In genomic region chr7:27631439-27631838, GRCm38 (mm10) we compare ENCODE assay signal across 24 mouse cellular contexts. TPM values are rescaled to one million over a fixed set of nuclear protein-coding genes. Genes with fewer than 3 reads are reported as not detected.
DNase-seq lines count a peak whose midpoint lies in the region; TF ChIP-seq lines count a peak whose summit lies in the region.
"Had no signal": no experiment of that assay in that cellular context is flagged by ENCODE, and none has a peak within 500 bp of the region (broad histone marks: within the 10 kb centered on the region; RNA-seq: fewer than 3 reads in every experiment).

No protein-coding gene starts in this region.

- 49% methylated on average over 4 of the region's 4 CpGs for WGBS in cerebellum, adult 2 months

- DNase-seq in cerebellum, adult 2 months = peak; percentile 64 to 71
- no peak for DNase-seq in cerebellum, postnatal 4 days (ENCODE audit: low spot score in 2 of 2)
- peak; percentile 11 for DNase-seq in gastrocnemius, adult 2 months
- no peak for DNase-seq in gastrocnemius, postnatal 4 days (ENCODE audit: low spot score in 2 of 2)
- DNase-seq in cerebellum, postnatal 25 days = peak; percentile 68 to 79
- DNase-seq in ovary, postnatal 14 days (ENCODE audit: low spot score) = no peak
- DNase-seq: adrenal gland, adult 2 months; adrenal gland, postnatal 14 days; gastrocnemius, postnatal 14 days; heart, adult 18-20 months; heart, postnatal 10 days; heart, postnatal 4 days; kidney, adult 18-20 months; kidney, adult 9 months had no signal

- H3K27me3 ChIP-seq in cerebellum, adult 2 months (ENCODE audit: control insufficient read depth, insufficient read depth, low read length) = no peaks in the 10 kb centered on the region
- H3K27me3 ChIP-seq: forebrain, embryonic 13.5 days; heart, embryonic 12.5 days; heart, embryonic 15.5 days had no signal

- H3K4me1 ChIP-seq in cerebellum, adult 2 months (ENCODE audit: control insufficient read depth, insufficient read depth, low read length) = peaks cover 46% of the 10 kb centered on the region
- H3K4me1 ChIP-seq: forebrain, embryonic 10.5 days; forebrain, embryonic 13.5 days; heart, embryonic 12.5 days; heart, embryonic 15.5 days had no signal

- no peak overlapping the region for H3K4me3 ChIP-seq in cerebellum, adult 2 months (replicated peaks; ENCODE audit: insufficient read depth, low read depth, low read length)
- H3K4me3 ChIP-seq in gastrocnemius, adult 2 months = no peak overlapping the region
- H3K4me3 ChIP-seq: forebrain, embryonic 10.5 days; forebrain, embryonic 13.5 days; heart, embryonic 12.5 days; heart, embryonic 15.5 days had no signal

- TF ChIP-seq CTCF in cerebellum, adult 2 months (IDR thresholded peaks at IDR 0.05; ENCODE audit: borderline replicate concordance, insufficient read depth, low read depth, low read length) = no peak
- TF ChIP-seq CTCF in gastrocnemius, adult 2 months (IDR thresholded peaks at IDR 0.05) = no peak

- TF ChIP-seq POLR2A in cerebellum, adult 2 months (IDR thresholded peaks at IDR 0.05; ENCODE audit: borderline replicate concordance, insufficient read depth, low read length) = no peak

- peak overlapping the region; percentile 64 for H3K27ac ChIP-seq in cerebellum, adult 2 months (ENCODE audit: insufficient read depth, low read length)
- no peak overlapping the region for H3K27ac ChIP-seq in gastrocnemius, adult 2 months
- H3K27ac ChIP-seq: forebrain, embryonic 10.5 days; forebrain, embryonic 13.5 days; heart, embryonic 15.5 days; hindbrain, embryonic 14.5 days; hindbrain, postnatal 0 days had no signal

- intact Hi-C loops in gastrocnemius, adult 2 months (cut with DNase I) = no loop called here

RNA-seq across cellular contexts. Expression of gene Ttc9b, which starts 22.3 kb away (rescaled TPM):
- polyA plus RNA-seq in cerebellum, adult 2 months (2012; rRNA removed) = 62.2 and 67.5 TPM in 2 replicates
- total RNA-seq in gastrocnemius, adult 2 months (2021) = not detected
- total RNA-seq in gastrocnemius, postnatal 4 days (2021) = not detected
- total RNA-seq: adrenal gland, adult 2 months; gastrocnemius, adult 18-20 months; gastrocnemius, postnatal 14 days; heart, adult 18-20 months; heart, postnatal 10 days; heart, postnatal 4 days had no signal
- polyA plus RNA-seq: CD4-positive, CD25-positive, alpha-beta regulatory T cell, adult 4 months; gonadal fat pad, adult 2 months; heart, embryonic 15.5 days; inflammation-experienced regulatory T-cells, adult 6 months had no signal

RNA-seq across cellular contexts. Expression of gene Akt2, which starts 40.1 kb away (rescaled TPM):
- 106 and 119 TPM in 2 replicates for polyA plus RNA-seq in cerebellum, adult 2 months (2012; rRNA removed)
- total RNA-seq in gastrocnemius, adult 2 months (2021) = 100 to 1,000 TPM; 194 to 199 TPM
- total RNA-seq in gastrocnemius, postnatal 4 days (2021) = 100 to 1,000 TPM; 183 to 188 TPM

RNA-seq across cellular contexts. Expression of gene Map3k10, which starts 43.0 kb away (rescaled TPM):
- polyA plus RNA-seq in cerebellum, adult 2 months (2012; rRNA removed) = 96.7 and 99.4 TPM in 2 replicates
- total RNA-seq in gastrocnemius, adult 2 months (2021) = 10 to 100 TPM; 35.3 to 39.1 TPM
- 10 to 100 TPM; 19.2 to 20.0 TPM for total RNA-seq in gastrocnemius, postnatal 4 days (2021)

RNA-seq across cellular contexts. Expression of gene Zfp607b, which starts 57.7 kb away (rescaled TPM):
- 4.3 and 4.6 TPM in 2 replicates for polyA plus RNA-seq in cerebellum, adult 2 months (2012; rRNA removed)
- total RNA-seq in gastrocnemius, adult 2 months (2021) = under 1 TPM; 0.43 to 0.84 TPM
- total RNA-seq in gastrocnemius, postnatal 4 days (2021) = 1 to 10 TPM; 1.4 to 2.1 TPM

Comparison
In these comparisons a context has a peak if more than half of its experiments do, and no peak if none do; other contexts are left out.
1. DNase-seq: peak in cerebellum, adult 2 months (2 of 2), gastrocnemius, adult 2 months (single experiment) and cerebellum, postnatal 25 days (2 of 2); none in cerebellum, postnatal 4 days (0 of 2), gastrocnemius, postnatal 4 days (0 of 2) and ovary, postnatal 14 days (single experiment).